Mouse (Mus musculus): ENCODE measurements at regions not wholly inside any gene's neighbourhood (a gene's known extent, or its start where the extent isn't known, plus 50 kb on each side); places are given as distances from the start of the nearest gene placed in this dataset.

- no peak overlapping the region for H3ac ChIP-seq (ENCODE audit: control insufficient read depth, insufficient read length)
- H3K36me3 ChIP-seq (ENCODE audit: control insufficient read depth, insufficient read depth), result no peaks in the 10 kb centered on the region
- no peaks in the 10 kb centered on the region for H3K79me2 ChIP-seq (ENCODE audit: control insufficient read depth, insufficient read depth)
- no peak overlapping the region for H3K4me2 ChIP-seq (ENCODE audit: low read depth)
- TF ChIP-seq TCF3 (IDR thresholded peaks at IDR 0.05; ENCODE audit: insufficient read length, low read depth) (no peak), CEBPB (IDR thresholded peaks at IDR 0.05; ENCODE audit: insufficient read depth, poor library complexity, severe bottlenecking) (no peak), MYOD1 (IDR thresholded peaks at IDR 0.05; ENCODE audit: control insufficient read depth in 1 of 3, insufficient read length in 2 of 3, low read depth in 2 of 3) (no peak), E2F4 (IDR thresholded peaks at IDR 0.05; ENCODE audit: insufficient read depth) (no peak), REST (IDR thresholded peaks at IDR 0.05; ENCODE audit: insufficient read depth, insufficient read length) (no peak), TCF12 (IDR thresholded peaks at IDR 0.05; ENCODE audit: insufficient read depth, poor library complexity, severe bottlenecking) (no peak), POLR2AphosphoS2 (IDR thresholded peaks at IDR 0.05; ENCODE audit: insufficient read length, low read depth) (no peak), USF1 (IDR thresholded peaks at IDR 0.05; ENCODE audit: low read depth) (no peak), SRF (IDR thresholded peaks at IDR 0.05; ENCODE audit: control insufficient read depth, insufficient read length, low read depth) (no peak), MAX (IDR thresholded peaks at IDR 0.05; ENCODE audit: low read depth) (no peak), POLR2A (IDR thresholded peaks at IDR 0.05; ENCODE audit: insufficient read length, low read depth) (no peak)
- H3K4me3 ChIP-seq, result no peak overlapping the region
- H3K27me3 ChIP-seq (ENCODE audit: control insufficient read depth, insufficient read depth, insufficient read length), result no peaks in the 10 kb centered on the region
Observed at GRCm38 (mm10) chr13:19462966-19463365, 67.4 kb upstream of the Stard3nl start.

DNA sequence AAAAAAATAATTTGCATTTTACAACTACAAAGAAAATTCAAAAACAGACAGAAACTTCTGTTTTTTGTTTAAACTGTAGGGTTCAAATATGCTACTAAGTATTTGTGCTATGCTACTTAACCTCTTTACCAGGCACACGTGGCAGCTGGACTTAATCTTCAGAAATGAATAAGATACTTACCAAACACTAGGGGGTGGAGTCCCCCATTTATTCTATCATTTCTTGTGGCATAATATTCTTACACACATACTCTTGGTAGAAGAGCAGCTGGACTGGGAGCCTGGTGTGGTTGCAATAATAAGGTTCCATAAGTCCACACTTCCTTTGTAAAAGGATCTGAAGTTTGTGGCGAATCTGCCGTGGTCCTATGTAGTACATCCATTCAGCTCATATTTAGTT lies 53.8 kb upstream of the Stard3nl start:
- H3K4me2 ChIP-seq (ENCODE audit: low read depth), result no peak overlapping the region
- H3ac ChIP-seq (ENCODE audit: control insufficient read depth, insufficient read length), result no peak overlapping the region
- TF ChIP-seq TCF12 (IDR thresholded peaks at IDR 0.05; ENCODE audit: insufficient read depth, poor library complexity, severe bottlenecking) (no peak), POLR2AphosphoS2 (IDR thresholded peaks at IDR 0.05; ENCODE audit: insufficient read length, low read depth) (no peak), MYOG (IDR thresholded peaks at IDR 0.05; ENCODE audit: control insufficient read depth in 1 of 3, insufficient read depth in 1 of 3, insufficient read length in 2 of 3, low read depth in 2 of 3) (no peak), CEBPB (IDR thresholded peaks at IDR 0.05; ENCODE audit: insufficient read depth, poor library complexity, severe bottlenecking) (no peak), USF1 (IDR thresholded peaks at IDR 0.05; ENCODE audit: low read depth) (no peak), E2F4 (IDR thresholded peaks at IDR 0.05; ENCODE audit: insufficient read depth) (no peak), POLR2A (IDR thresholded peaks at IDR 0.05; ENCODE audit: insufficient read length, low read depth) (no peak), MYOD1 (IDR thresholded peaks at IDR 0.05; ENCODE audit: control insufficient read depth in 1 of 3, insufficient read length in 2 of 3, low read depth in 2 of 3) (no peak), MAX (IDR thresholded peaks at IDR 0.05; ENCODE audit: low read depth) (no peak), SRF (IDR thresholded peaks at IDR 0.05; ENCODE audit: control insufficient read depth, insufficient read length, low read depth) (no peak), REST (IDR thresholded peaks at IDR 0.05; ENCODE audit: insufficient read depth, insufficient read length) (no peak), TCF3 (IDR thresholded peaks at IDR 0.05; ENCODE audit: insufficient read length, low read depth) (no peak)
- H3K79me2 ChIP-seq (ENCODE audit: control insufficient read depth, insufficient read depth), result no peaks in the 10 kb centered on the region
- no peak overlapping the region for H3K4me3 ChIP-seq
- no peaks in the 10 kb centered on the region for H3K27me3 ChIP-seq (ENCODE audit: control insufficient read depth, insufficient read depth, insufficient read length)
- H3K36me3 ChIP-seq (ENCODE audit: control insufficient read depth, insufficient read depth), result no peaks in the 10 kb centered on the region

All from myocyte (in vitro differentiated cells).